Mouse (Mus musculus) forebrain, embryonic 15.5 days (tissue): ENCODE measurements around the gene Micu1. TPM values are rescaled to one million over a fixed set of nuclear protein-coding genes. Genes with fewer than 3 reads are reported as not detected.
A peak's percentile ranks its signal among the peaks of the same experiment; 100 is the strongest.

Experiments used
- ATAC-seq: fragments of 200-750 bp; cut with Nextera tagmentation; replicated peaks from 2 replicates; pipeline ENCODE4 v1.8.0; 2017; ENCODE audit warnings: mild to moderate bottlenecking, moderate TSS enrichment, moderate library complexity
- H3K27ac ChIP-seq: fragments of 300-500 bp; sonication (generic); replicated peaks from 2 replicates; pipeline ENCODE4 v1.5.1; 2015; ENCODE audit warnings: mild to moderate bottlenecking, inconsistent platforms
- H3K27me3 ChIP-seq: fragments of 300-500 bp; sonication (generic); 2 replicates; pipeline ENCODE4 v1.6.1; 2015; ENCODE audit warnings: inconsistent platforms
- H3K36me3 ChIP-seq: fragments of 300-500 bp; sonication (generic); 2 replicates; pipeline ENCODE4 v1.6.1; 2015; ENCODE audit warnings: mild to moderate bottlenecking, inconsistent platforms
- H3K4me1 ChIP-seq: fragments of 300-500 bp; sonication (generic); 2 replicates; pipeline ENCODE4 v1.6.1; 2015; ENCODE audit warnings: inconsistent platforms
- H3K4me2 ChIP-seq: fragments of 300-500 bp; sonication (generic); replicated peaks from 2 replicates; pipeline ENCODE4 v1.6.1; 2015; ENCODE audit warnings: mild to moderate bottlenecking, inconsistent platforms
- H3K4me3 ChIP-seq: fragments of 300-500 bp; sonication (generic); 2 replicates; pipeline ENCODE4 v1.5.1; 2015; ENCODE audit warnings: mild to moderate bottlenecking, inconsistent platforms
- H3K9ac ChIP-seq: fragments of 300-500 bp; sonication (generic); replicated peaks from 2 replicates; pipeline ENCODE4 v1.6.1; 2015; ENCODE audit warnings: mild to moderate bottlenecking, inconsistent platforms
- H3K9me3 ChIP-seq: fragments of 300-500 bp; sonication (generic); 2 replicates; pipeline ENCODE4 v1.6.1; 2016; ENCODE audit warnings: inconsistent platforms
- WGBS: fragments of 180-500 bp; shearing (Covaris S2); methylation state at CpG from one replicate; pipeline ENCODE4 v1.1.7; 2015; ENCODE audit warnings: mixed read lengths; 5-methylcytosine and 5-hydroxymethylcytosine counted together
- polyA plus RNA-seq: library from polyadenylated mRNA; unstranded; fragments of >200 nt; fragmentation: Nextera tagmentation; extraction: Ambion mirVana; gene quantifications from 2 replicates; pipeline ENCODE4 v1.2.1, GENCODE M21; 2015

The Micu1 gene
- polyA plus RNA-seq, 1 experiment from 2014 or later: 79.1 TPM

DNA sequence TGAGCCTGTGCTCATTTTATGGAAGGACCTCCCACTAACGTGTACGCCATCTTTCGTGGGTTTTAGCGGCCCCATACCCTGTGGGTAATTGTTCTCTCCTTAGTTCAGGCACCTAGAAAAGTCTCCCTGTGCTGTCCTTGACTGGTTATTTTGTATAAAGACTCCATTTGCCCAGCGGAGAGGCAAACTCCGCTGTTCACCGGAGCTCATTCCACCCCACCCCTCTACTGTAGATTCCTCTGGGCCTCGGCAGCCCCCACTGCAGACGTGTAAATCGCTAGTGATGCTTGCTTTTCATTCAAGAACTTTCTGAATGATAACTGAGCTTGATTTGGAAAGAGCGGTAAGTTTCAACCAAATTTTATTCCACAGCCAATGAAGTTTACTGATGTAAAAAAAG is 53.4 kb downstream of the Micu1 start:
- Histone ChIP-seq H3K4me3 (no peak overlapping the region), H3K4me2 (peak overlapping the region; percentile 9; the same call in 1 of the 2 replicates)

DNA sequence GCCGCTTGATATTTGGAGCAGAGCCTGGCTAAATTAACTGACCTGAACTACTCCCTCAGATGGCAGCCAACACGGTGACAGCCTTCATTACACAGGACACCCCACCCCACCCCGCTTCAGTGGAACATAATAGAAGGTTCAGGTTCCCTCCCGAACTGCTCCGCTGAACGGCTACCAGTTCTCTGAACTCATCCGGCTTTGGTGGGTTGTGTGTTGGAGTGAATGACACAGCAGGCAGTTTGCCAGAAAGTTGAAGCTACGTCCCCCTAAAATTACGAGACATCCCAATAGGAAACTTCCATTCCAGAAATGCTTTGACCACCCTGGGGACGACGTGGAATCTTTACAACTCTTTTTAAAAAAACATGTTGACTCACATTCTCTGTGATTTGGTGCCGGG is 53.8 kb downstream of the Micu1 start:
- no peak overlapping the region for H3K4me3 ChIP-seq
- H3K4me1 ChIP-seq: peaks cover 10% of the 10 kb centered on the region
- H3K27ac ChIP-seq: no peak overlapping the region
- 19% methylated on average over 12 of the region's 12 CpGs for WGBS
- H3K9ac ChIP-seq: no peak overlapping the region
- peak; percentile 81; the same call in 1 of the 2 replicates for ATAC-seq
- 0 out of 2 replicates have a peak overlapping the region, but pooled peaks have one; percentile 9 for H3K4me2 ChIP-seq
- no peaks in the 10 kb centered on the region for H3K9me3 ChIP-seq
- H3K27me3 ChIP-seq: no peaks in the 10 kb centered on the region
- 0 out of 2 replicates have a peak, but pooled peaks cover 3% of the 10 kb centered on the region for H3K36me3 ChIP-seq

More for the DNA sequence above, 53.4 kb downstream of the Micu1 start:
- Histone ChIP-seq H3K9me3 (no peaks in the 10 kb centered on the region), H3K27me3 (no peaks in the 10 kb centered on the region), H3K9ac (no peak overlapping the region), H3K27ac (no peak overlapping the region), H3K4me1 (peaks cover 10% of the 10 kb centered on the region), H3K36me3 (0 out of 2 replicates have a peak, but pooled peaks cover 3% of the 10 kb centered on the region)
- ATAC-seq: 0 out of 2 replicates have a peak, but pooled peaks have one; percentile 58
- 41% methylated on average over 11 of the region's 11 CpGs for WGBS

- H3K27me3 ChIP-seq: no peaks in the 10 kb centered on the region
- no peak overlapping the region for H3K4me3 ChIP-seq
- H3K4me1 ChIP-seq: peaks cover 10% of the 10 kb centered on the region
- no peak overlapping the region for H3K4me2 ChIP-seq
- H3K27ac ChIP-seq: no peak overlapping the region
- no peaks in the 10 kb centered on the region for H3K9me3 ChIP-seq
- H3K9ac ChIP-seq: no peak overlapping the region
- 0 out of 2 replicates have a peak, but pooled peaks cover 3% of the 10 kb centered on the region for H3K36me3 ChIP-seq
- no peak for ATAC-seq
- 43% methylated on average over 8 of the region's 8 CpGs for WGBS
Measured at GRCm38 (mm10) chr10:59756570-59756969, 54.3 kb downstream of the Micu1 start.

DNA sequence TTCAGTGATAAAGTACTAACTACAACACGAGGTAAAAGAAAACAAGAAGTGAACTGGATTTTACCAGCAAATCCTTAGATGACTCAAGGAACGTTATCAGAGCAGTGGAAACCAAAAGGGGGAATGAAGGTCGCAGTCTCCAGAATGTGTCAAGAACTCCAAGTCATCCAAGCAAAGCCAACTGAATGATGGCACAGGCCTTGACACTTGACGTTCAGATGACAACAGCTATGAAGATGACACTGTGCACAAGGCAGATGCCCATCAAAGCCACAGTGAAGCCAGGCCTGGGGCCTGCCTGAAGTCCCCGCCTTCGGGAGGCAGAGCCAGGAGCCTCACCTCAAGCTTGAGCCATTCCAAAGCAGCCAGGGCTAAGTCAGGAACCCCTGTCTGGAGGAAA is 62.5 kb downstream of the Micu1 start:
- Histone ChIP-seq H3K27me3 (no peaks in the 10 kb centered on the region), H3K36me3 (no peaks in the 10 kb centered on the region), H3K4me1 (no peaks in the 10 kb centered on the region), H3K27ac (no peak overlapping the region), H3K4me2 (no peak overlapping the region), H3K9me3 (no peaks in the 10 kb centered on the region), H3K4me3 (no peak overlapping the region), H3K9ac (no peak overlapping the region)
- WGBS: 97% methylated on average over 6 of the region's 6 CpGs
- no peak for ATAC-seq

GRCm38 (mm10) chr10:59768369-59769079 is 66.2 kb downstream of the Micu1 start:
- WGBS: 79% methylated on average over 13 of the region's 13 CpGs
- Histone ChIP-seq H3K27ac (no peak overlapping the region), H3K4me1 (peaks cover 12% of the 10 kb centered on the region; the same call in 1 of the 2 replicates), H3K27me3 (no peaks in the 10 kb centered on the region), H3K9ac (no peak overlapping the region), H3K4me2 (no peak overlapping the region), H3K4me3 (no peak overlapping the region), H3K9me3 (no peaks in the 10 kb centered on the region), H3K36me3 (no peaks in the 10 kb centered on the region)
- no peak for ATAC-seq

- no peaks in the 10 kb centered on the region for H3K9me3 ChIP-seq
- H3K27ac ChIP-seq: 0 out of 2 replicates have a peak overlapping the region, but pooled peaks have one; percentile 10
- no peaks in the 10 kb centered on the region for H3K27me3 ChIP-seq
- no peak overlapping the region for H3K4me2 ChIP-seq
- no peaks in the 10 kb centered on the region for H3K36me3 ChIP-seq
- no peak overlapping the region for H3K4me3 ChIP-seq
- WGBS: 71% methylated on average over 6 of the region's 6 CpGs
- peaks cover 15% of the 10 kb centered on the region; the same call in 1 of the 2 replicates for H3K4me1 ChIP-seq
- H3K9ac ChIP-seq: no peak overlapping the region
- ATAC-seq: no peak
Measured at GRCm38 (mm10) chr10:59771375-59772048, 69.2 kb downstream of the Micu1 start.

GRCm38 (mm10) chr10:59772049-59772397 is 69.7 kb downstream of the Micu1 start:
- Histone ChIP-seq H3K27me3 (no peaks in the 10 kb centered on the region), H3K9me3 (no peaks in the 10 kb centered on the region), H3K4me1 (peaks cover 15% of the 10 kb centered on the region; the same call in 1 of the 2 replicates), H3K27ac (no peak overlapping the region), H3K4me2 (no peak overlapping the region), H3K36me3 (no peaks in the 10 kb centered on the region), H3K4me3 (no peak overlapping the region), H3K9ac (no peak overlapping the region)
- WGBS: 54% methylated on average over 2 of the region's 2 CpGs
- ATAC-seq: no peak

- no peaks in the 10 kb centered on the region for H3K36me3 ChIP-seq
- no peaks in the 10 kb centered on the region for H3K27me3 ChIP-seq
- ATAC-seq: no peak
- H3K4me2 ChIP-seq: no peak overlapping the region
- no peak overlapping the region for H3K4me3 ChIP-seq
- H3K27ac ChIP-seq: no peak overlapping the region
- no peaks in the 10 kb centered on the region for H3K9me3 ChIP-seq
- H3K9ac ChIP-seq: no peak overlapping the region
- WGBS: 46% methylated on average over 13 of the region's 13 CpGs
- H3K4me1 ChIP-seq: peaks cover 19% of the 10 kb centered on the region
Measured at GRCm38 (mm10) chr10:59773441-59774140, 71.3 kb downstream of the Micu1 start.

DNA sequence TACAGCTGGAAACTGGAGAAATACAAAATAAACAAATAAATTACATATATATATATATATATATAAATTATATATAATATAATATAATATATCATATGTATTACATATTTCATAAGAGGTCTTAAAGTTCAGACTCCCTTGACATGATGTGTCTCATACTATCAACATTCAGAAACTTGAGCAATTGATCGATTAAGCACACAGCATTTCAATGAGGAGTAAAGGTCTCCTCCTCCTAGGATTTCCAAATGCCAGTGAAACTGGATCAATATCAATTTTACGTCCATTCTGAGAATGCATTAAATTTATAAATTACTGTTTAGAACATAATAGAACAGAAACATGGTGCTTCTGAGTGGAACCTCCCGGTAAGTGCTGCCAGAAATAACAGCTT is 71.9 kb downstream of the Micu1 start:
- no peaks in the 10 kb centered on the region for H3K36me3 ChIP-seq
- no peaks in the 10 kb centered on the region for H3K27me3 ChIP-seq
- no peak overlapping the region for H3K27ac ChIP-seq
- H3K4me2 ChIP-seq: no peak overlapping the region
- 85% methylated on average over 3 of the region's 3 CpGs for WGBS
- no peak overlapping the region for H3K9ac ChIP-seq
- H3K4me3 ChIP-seq: no peak overlapping the region
- ATAC-seq: no peak
- no peaks in the 10 kb centered on the region for H3K9me3 ChIP-seq
- H3K4me1 ChIP-seq: peaks cover 19% of the 10 kb centered on the region

DNA sequence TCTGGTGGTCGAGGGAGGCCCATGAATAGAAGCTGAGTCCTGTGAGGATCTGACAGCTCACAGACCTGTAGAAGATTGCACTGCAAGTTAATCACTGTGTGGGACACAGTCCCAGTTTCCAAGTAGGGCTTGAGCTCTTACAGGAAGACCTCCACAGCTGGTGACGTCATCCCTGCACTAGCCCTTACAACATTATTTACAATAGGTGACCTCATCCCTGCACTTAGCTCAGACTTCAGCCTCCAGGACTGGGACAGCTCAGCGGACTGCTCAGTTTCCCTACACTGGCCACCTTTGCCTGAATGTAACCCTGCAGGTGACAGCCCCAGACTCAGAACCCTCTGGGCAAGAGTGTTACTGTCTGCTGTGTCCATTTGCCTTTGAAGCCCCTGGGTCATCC is 75.0 kb downstream of the Micu1 start:
- Histone ChIP-seq H3K9ac (no peak overlapping the region), H3K27me3 (no peaks in the 10 kb centered on the region), H3K4me1 (peaks cover 16% of the 10 kb centered on the region), H3K9me3 (no peaks in the 10 kb centered on the region), H3K27ac (no peak overlapping the region), H3K36me3 (no peaks in the 10 kb centered on the region), H3K4me2 (no peak overlapping the region), H3K4me3 (no peak overlapping the region)
- no peak for ATAC-seq
- 80% methylated on average over 3 of the region's 3 CpGs for WGBS

DNA sequence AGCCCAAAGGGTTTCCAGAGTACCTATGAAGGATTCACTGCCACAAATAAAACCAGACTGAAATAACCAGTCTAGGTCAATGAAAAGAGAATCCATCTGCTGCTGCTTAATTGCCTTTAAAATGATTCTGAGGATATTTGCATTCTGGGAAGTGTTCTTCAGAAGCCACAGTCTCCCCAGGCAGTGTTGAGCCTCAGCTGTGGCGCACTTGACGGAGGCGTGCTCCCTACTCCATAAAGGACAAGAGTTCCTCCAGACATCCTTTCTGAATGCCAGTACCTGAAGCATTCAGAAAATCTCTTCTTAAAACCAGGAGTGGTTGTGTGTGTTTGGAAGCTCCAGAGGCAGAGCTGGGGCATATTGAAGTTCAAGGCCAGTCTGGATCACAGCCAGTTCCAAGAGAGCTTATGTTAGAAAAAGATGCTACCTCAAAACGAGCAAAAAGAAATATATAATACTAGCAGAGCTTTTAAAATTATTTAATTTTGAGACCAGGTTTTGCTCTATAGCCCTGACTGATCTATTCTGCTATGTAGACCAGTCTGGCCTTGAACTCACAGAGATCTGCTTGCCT is 75.9 kb downstream of the Micu1 start:
- Histone ChIP-seq H3K4me1 (peaks cover 9% of the 10 kb centered on the region), H3K4me2 (no peak overlapping the region), H3K36me3 (no peaks in the 10 kb centered on the region), H3K27ac (peak overlapping the region; percentile 46; the same call in 1 of the 2 replicates), H3K27me3 (no peaks in the 10 kb centered on the region), H3K9me3 (no peaks in the 10 kb centered on the region), H3K9ac (no peak overlapping the region), H3K4me3 (no peak overlapping the region)
- 66% methylated on average over 4 of the region's 4 CpGs for WGBS
- ATAC-seq: no peak

- no peak overlapping the region for H3K4me2 ChIP-seq
- no peak for ATAC-seq
- H3K27me3 ChIP-seq: no peaks in the 10 kb centered on the region
- no peaks in the 10 kb centered on the region for H3K36me3 ChIP-seq
- no peak overlapping the region for H3K27ac ChIP-seq
- H3K4me1 ChIP-seq: peaks cover 4% of the 10 kb centered on the region
- H3K9ac ChIP-seq: no peak overlapping the region
- 5% methylated on average over 3 of the region's 3 CpGs for WGBS
- H3K4me3 ChIP-seq: no peak overlapping the region
- no peaks in the 10 kb centered on the region for H3K9me3 ChIP-seq
Measured at GRCm38 (mm10) chr10:59780698-59781097, 78.4 kb downstream of the Micu1 start.
